Mouse (Mus musculus): ENCODE data around the gene Shisa5.

- TF ChIP-seq MAFK (IDR thresholded peaks at IDR 0.05; ENCODE audit: insufficient read depth, low read depth, low read length) = no peak
- peak; percentile 80 for TF ChIP-seq ZC3H11A (IDR thresholded peaks at IDR 0.05; ENCODE audit: borderline replicate concordance, low read depth, low read length)
- TF ChIP-seq CHD2 (IDR thresholded peaks at IDR 0.05; ENCODE audit: low read depth, low read length) = no peak
- no peak for TF ChIP-seq ZNF384 (IDR thresholded peaks at IDR 0.05; ENCODE audit: low read depth, low read length)
- no peak for TF ChIP-seq HCFC1 (IDR thresholded peaks at IDR 0.05; ENCODE audit: borderline replicate concordance, insufficient read depth, low read length)
Observed at GRCm38 (mm10) chr9:109003201-109003600, 35.2 kb upstream of the Shisa5 start.

All from ES-E14 (cell line).